In genomic region chr7:83720231-83720630, GRCm38 (mm10) we compare ENCODE assay signal across 27 mouse cellular contexts. TPM values are rescaled to one million over a fixed set of nuclear protein-coding genes. Genes with fewer than 3 reads are reported as not detected.
A peak's percentile ranks its signal among the peaks of the same experiment; 100 is the strongest.
DNase-seq lines count a peak whose midpoint lies in the region; ATAC-seq and TF ChIP-seq lines count a peak whose summit lies in the region.
"Had no signal": no experiment of that assay in that cellular context is flagged by ENCODE, and none has a peak within 500 bp of the region (broad histone marks: within the 10 kb centered on the region; RNA-seq: fewer than 3 reads in every experiment).

No protein-coding gene starts in this region.

- peak; percentile 48 for ATAC-seq in common myeloid progenitor, adult 5-6 weeks (replicated peaks; ENCODE audit: low read depth, poor library complexity, severe bottlenecking)
- ATAC-seq in forebrain, embryonic 14.5 days = no peak
- ATAC-seq: forebrain, embryonic 16.5 days; intestine, embryonic 15.5 days; lung, postnatal 0 days had no signal

- no peak overlapping the region for H3K4me2 ChIP-seq in CH12.LX (ENCODE audit: insufficient read depth, low read depth, poor library complexity, severe bottlenecking)
- no peak overlapping the region for H3K4me2 ChIP-seq in forebrain, embryonic 14.5 days (ENCODE audit: low read length)
- H3K4me2 ChIP-seq: heart, embryonic 11.5 days; hindbrain, embryonic 15.5 days; intestine, embryonic 15.5 days; limb, embryonic 15.5 days; liver, embryonic 13.5 days; midbrain, embryonic 12.5 days; stomach, embryonic 15.5 days had no signal

- TF ChIP-seq EP300 in CH12.LX (IDR thresholded peaks at IDR 0.05; ENCODE audit: low read length) = peak; percentile 37; the same call in 1 of the 2 replicates

- H3K4me3 ChIP-seq in heart, embryonic 10.5 days = no peak overlapping the region
- no peak overlapping the region for H3K4me3 ChIP-seq in CH12.LX (replicated peaks in 1 of 3; ENCODE audit: low read depth in 2 of 3, low read length in 2 of 3, poor library complexity in 1 of 3)
- peak overlapping the region; percentile 53 for H3K4me3 ChIP-seq in megakaryocyte, embryonic 14.5 days (replicated peaks)
- H3K4me3 ChIP-seq in forebrain, embryonic 14.5 days (ENCODE audit: low read depth, low read length) = no peak overlapping the region
- H3K4me3 ChIP-seq: hindbrain, embryonic 10.5 days; hindbrain, embryonic 15.5 days; intestine, embryonic 15.5 days; limb, embryonic 10.5 days; limb, embryonic 15.5 days; liver, embryonic 13.5 days; midbrain, embryonic 12.5 days; stomach, embryonic 15.5 days had no signal

- H3K9me3 ChIP-seq in heart, embryonic 10.5 days = no peaks in the 10 kb centered on the region
- no peaks in the 10 kb centered on the region for H3K9me3 ChIP-seq in CH12.LX (replicated peaks; ENCODE audit: low read length)
- H3K9me3 ChIP-seq in megakaryocyte, embryonic 14.5 days = peaks cover 10% of the 10 kb centered on the region
- H3K9me3 ChIP-seq in forebrain, embryonic 14.5 days (replicated peaks; ENCODE audit: control insufficient read depth, low read length) = no peaks in the 10 kb centered on the region
- H3K9me3 ChIP-seq: G1E; hindbrain, embryonic 10.5 days; hindbrain, embryonic 15.5 days; intestine, embryonic 15.5 days; limb, embryonic 10.5 days; limb, embryonic 15.5 days; liver, embryonic 13.5 days; midbrain, embryonic 12.5 days; stomach, embryonic 15.5 days had no signal

- no peaks in the 10 kb centered on the region for H3K27me3 ChIP-seq in heart, embryonic 10.5 days (ENCODE audit: insufficient read depth, poor library complexity, severe bottlenecking)
- H3K27me3 ChIP-seq in CH12.LX (replicated peaks) = no peaks in the 10 kb centered on the region
- peaks cover 20% of the 10 kb centered on the region for H3K27me3 ChIP-seq in megakaryocyte, embryonic 14.5 days (replicated peaks)
- no peaks in the 10 kb centered on the region for H3K27me3 ChIP-seq in forebrain, embryonic 14.5 days (replicated peaks; ENCODE audit: control insufficient read depth, insufficient read depth, low read length)
- H3K27me3 ChIP-seq: hindbrain, embryonic 15.5 days; intestine, embryonic 15.5 days; limb, embryonic 15.5 days; liver, embryonic 13.5 days; midbrain, embryonic 12.5 days; stomach, embryonic 15.5 days had no signal

- in situ Hi-C loops in CH12.LX (cut with MboI; ENCODE audit: low pct_ligation_motif_present, low pct_unique_long_range_greater_than_20kb, low sequenced_read_pairs) = no loop called here

- H3K79me2 ChIP-seq in CH12.LX (replicated peaks; ENCODE audit: control insufficient read depth, extremely low read depth, insufficient read depth, poor library complexity, severe bottlenecking) = no peaks in the 10 kb centered on the region

- DNase-seq in heart, embryonic 10.5 days (ENCODE audit: low spot score) = peak; percentile 36
- DNase-seq in heart, postnatal 4 days = no peak
- peak; percentile 42 for DNase-seq in CH12.LX (ENCODE audit: extremely low read depth)
- no peak for DNase-seq in left cerebral cortex, postnatal 36 days (ENCODE audit: low spot score in 2 of 2)
- no peak for DNase-seq in spleen, postnatal 4 days (ENCODE audit: low spot score in 2 of 2)
- DNase-seq in forebrain, embryonic 14.5 days (ENCODE audit: low spot score) = no peak
- DNase-seq: adrenal gland, adult 8-10 months; kidney, adult 8-10 months; kidney, postnatal 4 days; liver, embryonic 13.5 days; lung, adult 18-20 months; lung, postnatal 4 days had no signal

- dilution Hi-C loops in CH12.LX (cut with MboI; ENCODE audit: extremely low pct_ligation_motif_present, extremely low pct_unique_long_range_greater_than_20kb, low sequenced_read_pairs) = no loop called here

- 74% methylated on average over 8 of the region's 8 CpGs for WGBS in heart, embryonic 10.5 days
- WGBS in forebrain, embryonic 14.5 days = 88% methylated on average over 8 of the region's 8 CpGs

- TF ChIP-seq CTCF in CH12.LX (conservative IDR thresholded peaks at IDR 0.05 in 1 of 2, IDR thresholded peaks at IDR 0.05 in 1 of 2; ENCODE audit: low read depth in 2 of 2, low read length in 2 of 2) = no peak

- intact Hi-C loops in left cerebral cortex, postnatal 36 days (cut with DNase I) = no loop called here

- TF ChIP-seq POLR2A in CH12.LX (IDR thresholded peaks at IDR 0.05; ENCODE audit: low read depth, low read length) = no peak

- peaks cover 11% of the 10 kb centered on the region; the same call in 1 of the 2 replicates for H3K4me1 ChIP-seq in heart, embryonic 10.5 days
- peaks cover 2 to 16% of the 10 kb centered on the region in 2 experiments for H3K4me1 ChIP-seq in CH12.LX (ENCODE audit: control insufficient read depth in 1 of 2, insufficient read depth in 2 of 2)
- peaks cover 23% of the 10 kb centered on the region for H3K4me1 ChIP-seq in megakaryocyte, embryonic 14.5 days
- no peaks in the 10 kb centered on the region for H3K4me1 ChIP-seq in forebrain, embryonic 14.5 days (ENCODE audit: control insufficient read depth, insufficient read depth, low read length)
- H3K4me1 ChIP-seq: hindbrain, embryonic 15.5 days; intestine, embryonic 15.5 days; liver, embryonic 13.5 days; midbrain, embryonic 12.5 days; stomach, embryonic 15.5 days had no signal

- no peak for TF ChIP-seq RAD21 in CH12.LX (IDR thresholded peaks at IDR 0.05; ENCODE audit: low read depth, low read length)

- no peaks in the 10 kb centered on the region for H3K36me3 ChIP-seq in heart, embryonic 10.5 days
- H3K36me3 ChIP-seq in CH12.LX (replicated peaks in 1 of 2; ENCODE audit: control insufficient read depth in 1 of 2, insufficient read depth in 1 of 2, low read length in 1 of 2) = no peaks in the 10 kb centered on the region
- no peaks in the 10 kb centered on the region for H3K36me3 ChIP-seq in megakaryocyte, embryonic 14.5 days (replicated peaks; ENCODE audit: low read length)
- H3K36me3 ChIP-seq in forebrain, embryonic 14.5 days (ENCODE audit: control insufficient read depth, insufficient read depth, low read length) = no peaks in the 10 kb centered on the region
- H3K36me3 ChIP-seq: G1E; hindbrain, embryonic 10.5 days; hindbrain, embryonic 15.5 days; intestine, embryonic 15.5 days; limb, embryonic 10.5 days; liver, embryonic 13.5 days; midbrain, embryonic 12.5 days; stomach, embryonic 15.5 days had no signal

- H3K9ac ChIP-seq in CH12.LX (ENCODE audit: insufficient read depth, low read depth) = no peak overlapping the region
- no peak overlapping the region for H3K9ac ChIP-seq in forebrain, embryonic 14.5 days (ENCODE audit: low read length)
- H3K9ac ChIP-seq: hindbrain, embryonic 15.5 days; intestine, embryonic 15.5 days; limb, embryonic 15.5 days; liver, embryonic 13.5 days; midbrain, embryonic 12.5 days; stomach, embryonic 15.5 days had no signal

- H3K27ac ChIP-seq in heart, embryonic 10.5 days = no peak overlapping the region
- H3K27ac ChIP-seq in CH12.LX (ENCODE audit: insufficient read depth, low read depth) = no peak overlapping the region
- no peak overlapping the region for H3K27ac ChIP-seq in forebrain, embryonic 14.5 days (ENCODE audit: low read depth, low read length)
- H3K27ac ChIP-seq: hindbrain, embryonic 10.5 days; hindbrain, embryonic 15.5 days; intestine, embryonic 15.5 days; kidney, postnatal 0 days; limb, embryonic 10.5 days; limb, embryonic 15.5 days; liver, embryonic 13.5 days; midbrain, embryonic 12.5 days; stomach, embryonic 15.5 days had no signal

TF ChIP-seq in CH12.LX, 34 proteins besides CTCF, POLR2A, EP300 and RAD21:
- TF ChIP-seq CHD2 (IDR thresholded peaks at IDR 0.05; ENCODE audit: low read length) (no peak), ZC3H11A (IDR thresholded peaks at IDR 0.05; ENCODE audit: low read depth, low read length) (no peak), BHLHE40 (IDR thresholded peaks at IDR 0.05; ENCODE audit: low read depth, low read length) (no peak), KAT2A (IDR thresholded peaks at IDR 0.05; ENCODE audit: insufficient replicate concordance, low read length) (no peak), GABPA (IDR thresholded peaks at IDR 0.05; ENCODE audit: insufficient replicate concordance, low read depth, low read length) (no peak)

RNA-seq across cellular contexts. Expression of gene Il16, which starts 25.3 kb away (rescaled TPM):
- 1.7 and 2.0 TPM in 2 replicates for polyA plus RNA-seq in heart, embryonic 10.5 days (2016; fragmentation: Nextera tagmentation; extraction: Ambion mirVana)
- total RNA-seq in heart, postnatal 4 days (2021) = 1 to 10 TPM; 4.5 to 5.5 TPM
- total RNA-seq in CH12.LX (2012; rRNA removed) (50.5 and 62.1 TPM in 2 replicates), CH12.LX (2014; rRNA removed) (55.5 and 57.1 TPM in 2 replicates)
- polyA plus RNA-seq in CH12.LX (2012; ENCODE audit: insufficient read length, low read depth) = 38.9 and 39.8 TPM in 2 replicates
- 68.8 and 69.4 TPM in 2 replicates for total RNA-seq in common myeloid progenitor, adult 5-6 weeks (2017)
- polyA plus RNA-seq in megakaryocyte, embryonic 14.5 days (2012; ENCODE audit: insufficient read depth, low replicate concordance) = 1.4 and 3.5 TPM in 2 replicates
- 1 to 10 TPM; 2.5 to 3.4 TPM for total RNA-seq in left cerebral cortex, postnatal 36 days (2021)
- polyA plus RNA-seq in forebrain, embryonic 14.5 days (2014; fragmentation: Nextera tagmentation; extraction: Ambion mirVana) = 0.91 and 1.3 TPM in 2 replicates
- polyA plus RNA-seq: C2C12 had no signal

Comparison
In these comparisons a context has a peak if more than half of its experiments do, and no peak if none do; other contexts are left out.
1. DNase-seq: peak in heart, embryonic 10.5 days (single experiment) and CH12.LX (single experiment); none in heart, postnatal 4 days (single experiment), left cerebral cortex, postnatal 36 days (0 of 2), spleen, postnatal 4 days (0 of 2) and forebrain, embryonic 14.5 days (single experiment).
2. RNA of gene Il16, which starts 25.3 kb away (total RNA-seq): 68.8 to 69.4 TPM in common myeloid progenitor, adult 5-6 weeks and 50.5 to 62.1 TPM in CH12.LX; 4.5 to 5.5 TPM in heart, postnatal 4 days and 2.5 to 3.4 TPM in left cerebral cortex, postnatal 36 days; every median in the first group is over 4 times any median in the second.